Mouse (Mus musculus) naive thymus-derived CD4-positive, alpha-beta T cell, adult 5 months (primary cell): ENCODE results near the gene Slc32a1. TPM values are rescaled to one million over a fixed set of nuclear protein-coding genes. Genes with fewer than 3 reads are reported as not detected.

Experiments
- polyA plus RNA-seq: library from polyadenylated mRNA; unstranded; fragments of 100-300 nt; shearing (Covaris generic); gene quantifications from one replicate; pipeline ENCODE4 v1.2.1, GENCODE M21; 2017

Gene Slc32a1
- not detected for polyA plus RNA-seq

DNA sequence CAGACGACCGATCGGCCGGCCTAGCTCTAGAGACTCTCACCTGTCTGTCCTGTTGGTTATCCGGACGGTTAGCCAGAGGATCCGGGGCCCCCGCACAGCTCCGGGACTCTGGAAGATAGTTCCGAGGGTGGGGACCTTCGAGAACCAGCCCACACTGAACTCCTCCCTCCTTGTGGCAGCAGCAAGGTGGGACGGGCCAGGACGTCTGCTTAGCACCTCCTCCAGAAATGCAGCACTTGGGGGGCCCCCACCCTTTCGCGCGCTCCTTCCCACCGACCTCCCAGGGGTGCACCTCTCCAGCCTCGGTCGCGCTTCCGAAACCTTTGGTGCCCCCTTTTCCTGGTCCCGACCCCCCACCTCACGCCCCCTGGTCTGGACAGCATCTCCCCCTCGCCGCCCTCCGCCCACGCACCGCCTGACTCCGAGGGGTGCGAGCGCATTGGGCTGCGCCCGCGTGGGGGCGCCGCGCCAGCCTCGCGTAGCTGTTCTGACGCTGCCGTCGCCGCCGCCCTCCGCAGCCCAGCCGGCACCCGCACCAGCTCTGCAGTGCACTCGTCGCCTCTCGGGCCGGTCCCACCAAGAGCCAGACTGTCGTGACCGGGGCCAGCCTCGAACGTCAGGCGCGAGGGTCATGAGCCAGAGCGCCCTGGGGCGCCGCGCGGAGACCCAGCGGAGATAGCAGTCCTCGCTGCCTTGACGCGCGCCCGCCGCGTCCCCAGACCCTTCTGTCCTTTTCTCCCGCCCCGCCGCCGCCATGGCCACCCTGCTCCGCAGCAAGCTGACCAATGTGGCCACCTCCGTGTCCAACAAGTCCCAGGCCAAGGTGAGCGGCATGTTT, at the start of gene Slc32a1:
TSS of gene Slc32a1 (plus strand) at position 280 of the 838 bp plus-strand sequence.

DNA sequence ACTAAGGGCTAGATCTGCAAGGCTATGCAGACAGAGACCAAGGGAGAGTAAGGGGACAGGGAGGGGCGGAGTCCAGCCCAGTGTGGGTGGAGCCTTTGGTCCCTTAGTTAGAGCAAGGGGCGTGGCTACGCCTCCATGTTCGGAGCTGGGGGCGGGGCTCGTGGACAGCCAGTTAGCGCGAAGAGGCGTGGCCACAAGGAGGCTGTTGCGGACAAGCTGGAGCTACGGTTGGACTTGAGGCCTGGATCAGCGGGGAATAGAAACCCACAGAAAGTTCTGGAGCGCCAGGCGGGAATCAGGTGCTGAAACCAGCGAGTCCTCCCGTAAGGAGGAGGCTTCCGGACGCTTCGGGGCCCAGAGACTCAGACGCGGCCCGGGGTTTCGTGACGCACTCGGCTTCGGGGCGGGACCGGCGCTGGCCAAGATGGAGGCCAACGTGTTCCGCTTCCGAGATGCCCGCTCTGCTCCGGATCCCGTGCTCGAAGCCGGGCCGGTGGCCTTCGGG, 14.2 kb downstream of the Slc32a1 start, which contains the start of gene Actr5:
TSS of gene Actr5 (plus strand) at position 171 of the 505 bp plus-strand sequence.

DNA sequence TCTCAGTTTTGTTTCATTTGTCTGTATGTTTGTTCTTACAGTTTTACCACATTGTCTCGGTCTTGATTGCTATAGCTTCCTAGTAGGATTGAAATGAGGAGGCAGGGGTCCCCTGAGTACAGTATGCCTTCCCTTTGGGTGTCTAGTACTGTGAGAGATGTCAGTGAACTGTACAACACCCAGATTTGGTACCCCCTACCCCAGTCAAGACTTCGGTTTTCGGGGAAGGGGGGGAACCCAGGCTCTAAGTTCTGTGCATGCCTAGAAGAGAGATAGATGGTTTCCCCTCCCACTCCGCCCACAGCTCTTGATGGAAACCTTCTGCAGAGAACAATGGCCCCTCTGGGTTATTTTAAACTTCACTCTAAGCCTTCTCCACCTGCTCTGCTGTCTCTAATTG, 54.5 kb downstream of the Slc32a1 start, which contains the start of gene Ppp1r16b:
TSS of gene Ppp1r16b (plus strand) at position 301 of the 400 bp plus-strand sequence.

Other genes with a start within 250 kb of the Slc32a1 start
- gene Snhg11, start 235.1 kb upstream of the Slc32a1 start, polyA plus RNA-seq: 0.07 TPM
- gene Ralgapb, start 200.9 kb upstream of the Slc32a1 start, polyA plus RNA-seq: 47.3 TPM
- not detected for gene Adig, start 108.2 kb upstream of the Slc32a1 start, polyA plus RNA-seq
- gene Arhgap40, start 98.0 kb upstream of the Slc32a1 start, polyA plus RNA-seq: not detected
- 79.7 TPM for gene Actr5, start 14.1 kb downstream of the Slc32a1 start, polyA plus RNA-seq
- gene Ppp1r16b, start 54.6 kb downstream of the Slc32a1 start, polyA plus RNA-seq: 55.2 TPM
- 4.7 TPM for gene Fam83d, start 157.3 kb downstream of the Slc32a1 start, polyA plus RNA-seq
- gene Dhx35, start 184.0 kb downstream of the Slc32a1 start, polyA plus RNA-seq: 13.2 TPM